Mouse (Mus musculus): ENCODE results near the gene Gm45015. TPM values are rescaled to one million over a fixed set of nuclear protein-coding genes. Genes with fewer than 3 reads are reported as not detected.
"Not testable (repeated sequence)": the region's sequence is repeated elsewhere in the genome, so short reads cannot be mapped to it uniquely, and the experiment has no call there.

Gm45015 gene
- total RNA-seq, 2 experiments from 2014 or later: not detected

GRCm38 (mm10) chrX:73333548-73333947 is 3.1 kb downstream of the Gm45015 start:
- Histone ChIP-seq H3K4me3 (no peak overlapping the region), H3K27ac (no peak overlapping the region)
- intact Hi-C loops (cut with DNase I): no loop called here
- DNase-seq (ENCODE audit: extremely low spot score in 1 of 2, low spot score in 2 of 2): no peak
- TF ChIP-seq CTCF (IDR thresholded peaks at IDR 0.05): no peak

GRCm38 (mm10) chrX:73327215-73327614 is 9.4 kb downstream of the Gm45015 start:
- no peak overlapping the region for H3K4me3 ChIP-seq
- no peak overlapping the region for H3K27ac ChIP-seq
- intact Hi-C loops (cut with DNase I): no loop called here
- TF ChIP-seq CTCF (IDR thresholded peaks at IDR 0.05): no peak
- no peak for DNase-seq (ENCODE audit: extremely low spot score in 1 of 2, low spot score in 2 of 2)

- no peak overlapping the region for H3K4me3 ChIP-seq
- intact Hi-C loops (cut with DNase I): no loop called here
- no peak overlapping the region for H3K27ac ChIP-seq
- no peak for DNase-seq (ENCODE audit: extremely low spot score in 1 of 2, low spot score in 2 of 2)
- TF ChIP-seq CTCF (IDR thresholded peaks at IDR 0.05): no peak
Observed at GRCm38 (mm10) chrX:73321029-73321428, 15.6 kb downstream of the Gm45015 start.

GRCm38 (mm10) chrX:73312522-73312921 is 24.1 kb downstream of the Gm45015 start:
- TF ChIP-seq CTCF (IDR thresholded peaks at IDR 0.05): peak; percentile 68
- Histone ChIP-seq H3K4me3 (0 out of 2 replicates have a peak overlapping the region, but pooled peaks have one; percentile 14), H3K27ac (no peak overlapping the region)
- intact Hi-C loops (cut with DNase I): loop anchor here (5.0 kb wide), 3 partner anchors 100 to 180 kb away; partner anchors contain the start of gene Zfp92
- peak; percentile 13 for DNase-seq (ENCODE audit: extremely low spot score in 1 of 2, low spot score in 2 of 2)

- intact Hi-C loops (cut with DNase I); H3K27ac ChIP-seq; DNase-seq (ENCODE audit: extremely low spot score in 1 of 2, low spot score in 2 of 2); H3K4me3 ChIP-seq: not testable (repeated sequence)
Observed at GRCm38 (mm10) chrX:73295745-73296144, 40.9 kb downstream of the Gm45015 start.

- DNase-seq (ENCODE audit: extremely low spot score in 1 of 2, low spot score in 2 of 2); intact Hi-C loops (cut with DNase I); H3K27ac ChIP-seq; H3K4me3 ChIP-seq: not testable (repeated sequence)
Observed at GRCm38 (mm10) chrX:73292876-73293275, 43.8 kb downstream of the Gm45015 start, which contains the start of the genes Xlr5a and Xlr5c. TSS of gene Xlr5a (minus strand) at chrX:73292976. TSS of gene Xlr5c (minus strand) at chrX:73292976.

Other genes with a start within 250 kb of the Gm45015 start
- 1 to 10 TPM; 1.4 to 3.3 TPM for gene Xlr3a, start 239.7 kb downstream of the Gm45015 start, total RNA-seq (2021)
- gene Gm14685, start 219.8 kb downstream of the Gm45015 start, total RNA-seq (2021): 1 to 10 TPM in 1 of 2 experiments, under 1 TPM in 1; 0.93 to 2.7 TPM
- gene Xlr5b, start 188.0 kb downstream of the Gm45015 start, total RNA-seq (2021): not detected
- gene DXBay18, start 187.4 kb downstream of the Gm45015 start, total RNA-seq (2021): under 1 TPM in 1 of 2 experiments, not detected in 1; 0.63 TPM
- not detected for gene Spin2d, start 159.9 kb downstream of the Gm45015 start, total RNA-seq (2021)
- 1 to 10 TPM in 1 of 2 experiments, under 1 TPM in 1; 0.26 to 8.9 TPM for gene Xlr3b, start 144.6 kb downstream of the Gm45015 start, total RNA-seq (2021)
- 1 to 10 TPM in 1 of 2 experiments, not detected in 1; 2.0 TPM for gene Xlr4b, start 122.5 kb downstream of the Gm45015 start, total RNA-seq (2021)
- gene F8a, start 108.5 kb downstream of the Gm45015 start, total RNA-seq (2021): 10 to 100 TPM; 16.3 to 18.6 TPM
- gene Xlr4c, start 93.7 kb downstream of the Gm45015 start, total RNA-seq (2021): not detected
- gene Xlr3c, start 71.5 kb downstream of the Gm45015 start, total RNA-seq (2021): not detected
- gene Xlr5a, start 43.9 kb downstream of the Gm45015 start, total RNA-seq (2021): not detected
- gene Xlr5c, start 43.9 kb downstream of the Gm45015 start, total RNA-seq (2021): not detected
- gene Zfp275, start 5.8 kb upstream of the Gm45015 start, total RNA-seq (2021): 10 to 100 TPM; 18.6 to 21.3 TPM
- under 1 TPM in 1 of 2 experiments, not detected in 1; 0.20 TPM for gene Gm18336, start 61.9 kb upstream of the Gm45015 start, total RNA-seq (2021)
- 1 to 10 TPM; 1.9 to 2.1 TPM for gene Zfp92, start 74.3 kb upstream of the Gm45015 start, total RNA-seq (2021)
- not detected for gene Trex2, start 98.5 kb upstream of the Gm45015 start, total RNA-seq (2021)
- gene Haus7, start 122.2 kb upstream of the Gm45015 start, total RNA-seq (2021): 1 to 10 TPM; 7.9 to 9.2 TPM
- gene Bgn, start 146.8 kb upstream of the Gm45015 start, total RNA-seq (2021): 10 to 100 TPM; 15.5 to 17.6 TPM
- 100 to 1,000 TPM in 1 of 2 experiments, 10 to 100 TPM in 1; 99.8 to 105 TPM for gene Atp2b3, start 166.2 kb upstream of the Gm45015 start, total RNA-seq (2021)

Measured in left cerebral cortex, adult 2 months (tissue).